Mouse (Mus musculus) forebrain, embryonic 13.5 days (tissue): ENCODE results near the gene Bmi1. TPM values are rescaled to one million over a fixed set of nuclear protein-coding genes. Genes with fewer than 3 reads are reported as not detected.

ENCODE experiments used
- ATAC-seq: fragments of 200-750 bp; cut with Nextera tagmentation; 2 replicates; pipeline ENCODE4 v1.8.0; 2017
- H3K27ac ChIP-seq: fragments of 300-500 bp; sonication (generic); 2 replicates; pipeline ENCODE4 v1.5.1; 2015; ENCODE audit warnings: inconsistent platforms, mild to moderate bottlenecking, moderate library complexity
- H3K27me3 ChIP-seq: fragments of 300-500 bp; sonication (generic); 2 replicates; pipeline ENCODE4 v1.6.1; 2015; ENCODE audit warnings: mild to moderate bottlenecking, inconsistent platforms
- H3K36me3 ChIP-seq: fragments of 300-500 bp; sonication (generic); 2 replicates; pipeline ENCODE4 v1.6.1; 2015; ENCODE audit warnings: mild to moderate bottlenecking, inconsistent platforms; ENCODE audit not compliant: poor library complexity, severe bottlenecking
- H3K4me1 ChIP-seq: fragments of 300-500 bp; sonication (generic); 2 replicates; pipeline ENCODE4 v1.6.1; 2015; ENCODE audit warnings: inconsistent platforms
- H3K4me2 ChIP-seq: fragments of 300-500 bp; sonication (generic); 2 replicates; pipeline ENCODE4 v1.6.1; 2015; ENCODE audit warnings: inconsistent platforms, mild to moderate bottlenecking, moderate library complexity
- H3K4me3 ChIP-seq: fragments of 300-500 bp; sonication (generic); 2 replicates; pipeline ENCODE4 v1.5.1; 2015; ENCODE audit warnings: mild to moderate bottlenecking, inconsistent platforms
- H3K9ac ChIP-seq: fragments of 300-500 bp; sonication (generic); 2 replicates; pipeline ENCODE4 v1.6.1; 2015; ENCODE audit warnings: mild to moderate bottlenecking, inconsistent platforms
- H3K9me3 ChIP-seq: fragments of 300-500 bp; sonication (generic); replicated peaks from 2 replicates; pipeline ENCODE4 v1.6.1; 2016; ENCODE audit warnings: inconsistent platforms
- WGBS: fragments of 180-500 bp; shearing (Covaris S2); methylation state at CpG from one replicate; pipeline ENCODE4 v1.1.7; 2015; 5-methylcytosine and 5-hydroxymethylcytosine counted together
- polyA plus RNA-seq: library from polyadenylated mRNA; unstranded; fragments of >200 nt; fragmentation: Nextera tagmentation; extraction: Ambion mirVana; gene quantifications from 2 replicates; pipeline ENCODE4 v1.2.1, GENCODE M21; 2015

Bmi1 gene
- polyA plus RNA-seq, 1 experiment from 2014 or later = 35.5 TPM

DNA sequence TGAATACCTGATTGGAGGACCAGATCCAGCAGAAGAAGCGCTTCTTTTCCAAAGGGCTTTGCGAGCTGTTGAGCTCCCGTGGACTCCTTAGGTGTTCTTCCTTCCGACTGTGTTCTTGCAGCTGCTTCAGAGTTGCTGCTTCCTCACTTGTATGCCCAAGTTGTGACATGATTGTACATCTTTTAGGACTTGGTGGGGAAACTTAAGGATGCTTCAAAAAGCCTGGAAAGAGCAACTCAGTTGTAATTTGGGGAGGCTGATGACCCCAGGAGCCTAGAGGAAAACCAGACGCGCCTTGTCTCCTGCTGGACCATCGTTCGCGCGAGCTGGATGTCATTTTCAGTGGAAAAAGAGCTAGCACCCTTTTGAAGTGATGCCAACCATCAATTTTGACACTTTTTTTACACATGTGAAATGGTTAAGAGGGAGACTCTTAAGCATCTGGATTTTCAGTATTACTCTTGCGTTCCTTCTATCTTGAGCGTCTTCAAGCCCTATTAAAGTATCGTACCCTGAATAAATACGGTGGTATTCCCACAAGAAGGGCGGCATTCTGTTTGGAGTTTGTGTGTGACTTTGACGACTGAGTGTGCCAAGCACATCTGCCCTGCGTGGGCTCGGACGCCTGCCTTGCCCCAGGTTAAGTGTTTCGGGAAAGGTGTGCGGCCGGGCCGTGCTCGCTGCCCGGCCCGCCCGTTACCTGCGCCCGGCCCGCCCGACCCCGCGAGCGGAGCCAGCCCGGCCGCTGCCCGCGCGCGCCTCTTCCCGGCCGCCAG is 949 bp upstream of the Bmi1 start:
- Histone ChIP-seq H3K27me3 (peaks cover 44% of the 10 kb centered on the region), H3K9me3 (no peaks in the 10 kb centered on the region), H3K4me2 (peak overlapping the region; percentile 84), H3K36me3 (no peaks in the 10 kb centered on the region), H3K9ac (peak overlapping the region; percentile 95), H3K4me3 (peak overlapping the region; percentile 85), H3K4me1 (peaks cover 43% of the 10 kb centered on the region), H3K27ac (peak overlapping the region; percentile 96)
- ATAC-seq = no peak
- WGBS = 12% methylated on average over 24 of the region's 42 CpGs

DNA sequence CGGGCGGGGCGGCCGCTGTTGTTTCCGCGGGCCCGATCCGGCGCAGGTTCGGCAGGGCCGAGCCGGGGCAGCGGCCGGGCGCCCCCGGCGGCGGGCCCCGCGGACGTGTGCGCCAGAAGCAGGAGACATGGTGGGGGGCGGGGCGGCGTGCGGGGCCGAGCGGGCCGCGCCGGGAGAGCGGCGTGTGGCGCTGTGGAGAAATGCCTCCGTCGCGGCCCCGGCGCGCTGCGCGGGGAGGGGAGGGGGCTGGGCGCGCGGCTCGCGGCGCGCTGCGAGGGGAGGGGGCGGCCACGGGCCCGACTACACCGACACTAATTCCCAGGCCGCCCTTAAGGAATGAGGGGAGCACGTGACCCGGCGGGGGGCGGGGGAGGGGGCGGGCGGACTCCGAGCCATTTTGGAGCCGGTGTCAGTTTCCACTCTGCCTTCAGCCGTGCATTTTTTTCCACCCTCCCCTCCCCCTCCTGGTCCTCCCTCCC is 322 bp upstream of the Bmi1 start:
- ATAC-seq = peak; percentile 84
- peaks cover 46% of the 10 kb centered on the region for H3K4me1 ChIP-seq
- 0% methylated on average over 16 of the region's 64 CpGs for WGBS
- H3K4me3 ChIP-seq = peak overlapping the region; percentile 85
- H3K36me3 ChIP-seq = no peaks in the 10 kb centered on the region
- H3K27ac ChIP-seq = peak overlapping the region; percentile 96
- no peaks in the 10 kb centered on the region for H3K9me3 ChIP-seq
- peaks cover 49% of the 10 kb centered on the region for H3K27me3 ChIP-seq
- peak overlapping the region; percentile 84 for H3K4me2 ChIP-seq
- peak overlapping the region; percentile 95 for H3K9ac ChIP-seq

DNA sequence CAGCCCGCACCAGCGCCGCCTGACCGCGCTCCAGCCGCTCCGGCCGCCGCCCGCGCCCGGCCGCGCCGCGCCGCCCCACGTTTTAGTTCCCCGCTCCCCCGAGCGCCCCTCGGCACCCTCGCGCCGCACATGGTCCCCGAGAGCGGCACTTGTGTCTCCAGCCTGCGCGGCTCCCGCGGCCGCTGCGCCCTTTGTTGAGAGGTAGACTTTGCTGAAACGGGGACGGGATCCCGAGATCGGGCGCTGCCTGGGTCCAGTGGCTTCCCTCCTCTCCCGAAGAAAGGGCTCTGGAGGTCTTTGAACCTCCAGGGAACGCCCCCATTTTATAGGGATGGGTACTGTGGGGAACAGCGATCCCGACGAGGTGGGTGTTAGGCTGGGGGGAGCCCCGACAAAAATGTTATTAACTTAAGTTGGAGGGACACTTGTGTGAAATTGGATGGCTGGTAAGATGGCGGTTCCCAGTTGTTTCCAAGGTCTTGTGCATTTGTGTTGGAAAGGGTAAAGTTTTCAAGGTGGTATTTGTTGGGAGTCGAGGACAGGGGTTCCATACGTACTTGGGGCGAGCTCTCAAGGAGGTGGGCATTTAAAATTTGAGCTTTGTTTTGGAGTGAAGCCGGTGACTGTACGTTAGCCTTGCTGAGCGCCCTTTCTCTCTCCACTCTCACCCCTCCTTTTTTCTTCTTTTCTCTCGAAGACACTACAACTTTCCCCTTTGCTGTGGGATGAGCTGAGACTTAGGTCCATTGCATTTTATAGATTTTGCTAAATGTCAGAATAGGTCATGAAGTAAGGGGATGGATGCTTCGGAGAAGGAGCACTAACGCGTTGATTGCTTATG is 1.0 kb downstream of the Bmi1 start:
- WGBS = under 1% methylated on average over 38 of the region's 55 CpGs
- ATAC-seq = peak; percentile 0; the same call in 1 of the 2 replicates
- peak overlapping the region; percentile 85 for H3K4me3 ChIP-seq
- H3K27me3 ChIP-seq = peaks cover 59% of the 10 kb centered on the region
- no peak overlapping the region for H3K27ac ChIP-seq
- peaks cover 8% of the 10 kb centered on the region for H3K36me3 ChIP-seq
- H3K4me2 ChIP-seq = peak overlapping the region; percentile 84
- no peaks in the 10 kb centered on the region for H3K9me3 ChIP-seq
- H3K9ac ChIP-seq = peak overlapping the region; percentile 95
- peaks cover 43% of the 10 kb centered on the region for H3K4me1 ChIP-seq

DNA sequence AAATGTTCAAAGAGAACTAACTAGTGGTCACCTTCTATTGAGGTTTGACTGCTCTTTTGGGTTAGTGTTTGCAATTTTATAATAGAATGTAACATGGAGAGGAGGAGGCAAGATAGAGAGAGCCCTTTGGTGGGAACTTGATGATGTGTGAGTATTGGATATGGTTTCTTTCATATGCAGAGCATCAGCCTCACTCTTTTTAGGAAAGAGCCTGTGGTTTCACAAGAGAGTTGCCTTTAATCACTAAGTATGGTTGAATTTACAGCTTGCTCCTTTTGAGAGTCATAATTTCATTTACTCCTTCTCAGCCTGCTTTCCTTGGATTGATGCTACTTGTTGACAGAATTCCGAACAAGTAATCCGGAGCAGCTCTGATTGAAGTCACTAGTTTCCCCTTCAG is 2.9 kb downstream of the Bmi1 start:
- H3K27ac ChIP-seq = no peak overlapping the region
- ATAC-seq = no peak
- H3K4me1 ChIP-seq = peaks cover 33% of the 10 kb centered on the region
- peaks cover 62% of the 10 kb centered on the region for H3K27me3 ChIP-seq
- WGBS = 46% methylated on average over 2 of the region's 2 CpGs
- no peak overlapping the region for H3K4me3 ChIP-seq
- H3K9me3 ChIP-seq = no peaks in the 10 kb centered on the region
- H3K4me2 ChIP-seq = no peak overlapping the region
- H3K9ac ChIP-seq = no peak overlapping the region
- peaks cover 18% of the 10 kb centered on the region for H3K36me3 ChIP-seq

DNA sequence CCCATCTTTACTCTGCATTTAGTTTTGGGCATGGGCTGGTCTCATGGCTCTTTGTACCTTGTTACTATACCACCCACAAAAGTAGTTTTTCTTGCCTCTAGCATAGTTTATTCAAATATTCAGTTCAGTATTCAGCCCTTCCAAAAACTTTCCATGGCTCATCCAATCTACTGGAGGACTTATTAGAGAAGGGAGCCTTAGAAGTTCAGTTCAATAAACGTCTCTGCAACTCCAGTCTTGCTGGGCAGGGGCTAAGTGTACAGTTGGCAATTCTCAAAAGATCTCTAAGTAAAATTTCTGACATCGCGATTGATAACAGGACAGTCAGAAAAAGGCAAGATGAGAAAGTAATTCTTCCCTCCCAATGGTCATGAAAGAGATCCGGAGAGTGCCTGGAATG is 3.7 kb downstream of the Bmi1 start:
- WGBS = 2% methylated on average over 4 of the region's 4 CpGs
- Histone ChIP-seq H3K9me3 (no peaks in the 10 kb centered on the region), H3K4me1 (peaks cover 33% of the 10 kb centered on the region), H3K4me2 (peak overlapping the region; percentile 66), H3K27ac (no peak overlapping the region), H3K36me3 (peaks cover 18% of the 10 kb centered on the region), H3K4me3 (peak overlapping the region; percentile 39), H3K27me3 (peaks cover 58% of the 10 kb centered on the region), H3K9ac (peak overlapping the region; percentile 50; the same call in 1 of the 2 replicates)
- no peak for ATAC-seq

DNA sequence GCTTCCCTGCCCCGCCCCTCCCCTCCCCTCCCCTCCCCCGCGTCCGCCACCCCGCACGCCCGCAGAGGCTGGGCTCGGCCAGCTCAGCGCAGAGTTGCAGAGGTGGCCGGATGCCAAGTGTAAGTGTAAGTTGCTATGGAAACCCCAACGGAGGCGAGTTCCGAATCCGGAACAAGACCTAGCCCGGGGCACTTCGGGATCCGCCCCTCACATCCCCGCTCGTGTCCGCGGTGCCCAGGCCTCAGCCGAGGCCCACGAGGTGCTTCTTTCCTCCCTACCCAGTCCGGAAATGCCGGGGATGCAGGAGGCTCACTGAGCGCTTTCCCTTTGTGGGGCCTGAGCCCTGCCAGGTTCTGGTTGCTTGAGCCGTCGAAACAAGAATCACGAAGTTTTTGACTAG is 4.1 kb downstream of the Bmi1 start:
- Histone ChIP-seq H3K9ac (peak overlapping the region; percentile 50), H3K36me3 (peaks cover 18% of the 10 kb centered on the region), H3K4me1 (peaks cover 28% of the 10 kb centered on the region), H3K4me2 (peak overlapping the region; percentile 66), H3K27ac (no peak overlapping the region), H3K27me3 (peaks cover 58% of the 10 kb centered on the region), H3K4me3 (peak overlapping the region; percentile 39), H3K9me3 (no peaks in the 10 kb centered on the region)
- WGBS = under 1% methylated on average over 25 of the region's 29 CpGs
- ATAC-seq = no peak

DNA sequence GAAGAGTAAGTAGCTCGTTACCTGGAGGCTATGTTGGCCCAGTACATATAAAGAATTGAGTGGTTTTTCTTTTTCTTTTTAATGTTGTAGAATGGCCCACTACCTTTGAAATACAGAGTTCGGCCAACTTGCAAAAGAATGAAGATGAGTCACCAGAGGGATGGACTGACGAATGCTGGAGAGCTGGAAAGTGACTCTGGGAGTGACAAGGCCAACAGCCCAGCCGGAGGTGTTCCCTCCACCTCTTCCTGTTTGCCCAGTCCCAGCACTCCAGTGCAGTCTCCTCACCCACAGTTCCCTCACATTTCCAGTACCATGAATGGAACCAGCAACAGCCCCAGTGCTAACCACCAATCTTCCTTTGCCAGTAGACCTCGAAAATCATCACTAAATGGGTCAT is 7.2 kb downstream of the Bmi1 start:
- Histone ChIP-seq H3K9ac (no peak overlapping the region), H3K4me1 (peaks cover 25% of the 10 kb centered on the region), H3K4me2 (no peak overlapping the region), H3K36me3 (peaks cover 18% of the 10 kb centered on the region), H3K4me3 (no peak overlapping the region), H3K9me3 (no peaks in the 10 kb centered on the region), H3K27ac (no peak overlapping the region), H3K27me3 (peaks cover 78% of the 10 kb centered on the region)
- WGBS = 56% methylated on average over 5 of the region's 5 CpGs
- ATAC-seq = no peak

DNA sequence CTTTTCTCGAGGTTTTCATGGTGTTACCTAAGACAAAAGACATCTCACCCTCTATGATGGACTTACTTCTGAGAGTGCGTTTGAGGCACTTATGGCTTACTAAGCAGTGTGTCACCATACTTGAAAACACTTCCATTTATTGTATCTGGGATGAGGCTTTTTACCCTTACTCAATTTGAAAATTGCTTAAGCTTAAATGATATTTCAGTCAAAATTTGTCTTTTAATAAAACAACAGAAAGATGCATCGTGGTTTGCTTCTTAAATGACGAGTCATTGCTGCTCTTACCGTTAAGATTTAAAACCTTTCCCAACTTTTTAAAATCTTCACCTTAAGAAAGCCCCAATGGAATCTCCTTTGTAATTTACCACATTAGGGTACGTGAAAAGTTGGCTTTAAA is 9.6 kb downstream of the Bmi1 start:
- Histone ChIP-seq H3K4me2 (no peak overlapping the region), H3K36me3 (peaks cover 18% of the 10 kb centered on the region), H3K9me3 (no peaks in the 10 kb centered on the region), H3K4me1 (peaks cover 21% of the 10 kb centered on the region), H3K27me3 (peaks cover 75% of the 10 kb centered on the region), H3K9ac (no peak overlapping the region), H3K4me3 (no peak overlapping the region), H3K27ac (no peak overlapping the region)
- no peak for ATAC-seq
- WGBS = 36% methylated on average over 6 of the region's 6 CpGs

DNA sequence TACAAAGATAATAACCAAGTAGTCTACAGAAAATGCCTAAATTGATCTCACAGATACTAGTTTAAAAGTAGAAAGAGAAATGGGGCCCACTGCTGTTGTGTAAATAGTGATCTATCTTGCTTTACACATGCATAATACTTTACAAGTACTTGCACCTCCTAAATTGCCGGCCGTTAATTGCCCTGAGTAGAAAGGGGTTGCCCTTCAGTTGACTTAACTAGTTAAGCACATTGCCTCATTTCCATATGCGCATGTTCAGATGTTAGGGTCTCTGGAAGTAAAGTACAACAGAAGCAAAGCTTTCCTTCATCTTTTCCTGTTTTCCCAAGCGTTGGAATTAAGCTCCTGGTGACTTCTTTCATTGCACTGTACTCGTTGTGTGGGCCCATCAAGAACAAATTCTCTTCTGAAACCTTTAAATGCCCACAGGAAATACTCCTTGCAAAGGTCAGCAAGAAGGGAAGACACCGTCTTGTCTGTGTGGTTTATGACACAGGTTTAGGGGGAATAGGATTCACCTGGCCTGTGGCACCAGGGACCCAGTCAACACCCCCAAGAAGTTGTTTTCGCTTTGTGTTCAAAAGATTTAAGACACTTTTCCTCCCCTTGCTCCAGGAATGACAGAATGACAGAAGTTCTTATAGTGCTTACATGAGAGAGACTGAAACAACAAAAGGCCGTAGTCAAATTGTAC is 10.2 kb downstream of the Bmi1 start:
- 16% methylated on average over 8 of the region's 8 CpGs for WGBS

DNA sequence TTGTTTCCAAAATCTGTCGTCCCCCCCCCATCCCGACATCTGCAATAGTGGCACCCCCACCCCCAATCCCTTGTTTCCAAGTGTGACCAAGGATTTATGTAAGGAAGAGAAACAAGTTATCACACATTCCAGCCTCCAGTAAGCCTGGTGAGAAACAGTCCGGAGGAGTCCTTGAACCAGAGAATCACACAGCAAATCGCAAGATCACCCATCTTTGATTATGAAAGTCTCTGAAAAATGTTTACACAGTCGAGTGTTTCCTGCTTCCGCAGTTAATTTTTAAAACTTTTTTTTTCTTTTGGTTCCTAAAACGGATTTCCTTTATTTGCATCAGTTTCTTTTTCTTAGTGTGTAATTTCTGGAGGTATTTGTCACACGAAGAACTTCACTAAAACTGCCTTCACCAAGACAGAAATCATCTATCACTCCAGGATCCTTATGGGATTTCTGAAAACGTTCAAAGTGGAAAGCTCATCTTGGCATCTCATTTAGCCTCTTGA is 10.9 kb downstream of the Bmi1 start:
- H3K4me1 ChIP-seq = peaks cover 21% of the 10 kb centered on the region
- H3K27ac ChIP-seq = no peak overlapping the region
- H3K4me2 ChIP-seq = no peak overlapping the region
- peaks cover 75% of the 10 kb centered on the region for H3K27me3 ChIP-seq
- 6% methylated on average over 9 of the region's 9 CpGs for WGBS
- peaks cover 12% of the 10 kb centered on the region for H3K36me3 ChIP-seq
- H3K9ac ChIP-seq = no peak overlapping the region
- no peaks in the 10 kb centered on the region for H3K9me3 ChIP-seq
- no peak for ATAC-seq
- no peak overlapping the region for H3K4me3 ChIP-seq

More for the DNA sequence above, 10.2 kb downstream of the Bmi1 start:
- H3K36me3 ChIP-seq = peaks cover 18% of the 10 kb centered on the region
- ATAC-seq = no peak
- no peak overlapping the region for H3K9ac ChIP-seq
- no peak overlapping the region for H3K4me3 ChIP-seq
- no peaks in the 10 kb centered on the region for H3K9me3 ChIP-seq
- H3K27ac ChIP-seq = no peak overlapping the region
- peaks cover 21% of the 10 kb centered on the region for H3K4me1 ChIP-seq
- peaks cover 74% of the 10 kb centered on the region for H3K27me3 ChIP-seq
- H3K4me2 ChIP-seq = no peak overlapping the region

DNA sequence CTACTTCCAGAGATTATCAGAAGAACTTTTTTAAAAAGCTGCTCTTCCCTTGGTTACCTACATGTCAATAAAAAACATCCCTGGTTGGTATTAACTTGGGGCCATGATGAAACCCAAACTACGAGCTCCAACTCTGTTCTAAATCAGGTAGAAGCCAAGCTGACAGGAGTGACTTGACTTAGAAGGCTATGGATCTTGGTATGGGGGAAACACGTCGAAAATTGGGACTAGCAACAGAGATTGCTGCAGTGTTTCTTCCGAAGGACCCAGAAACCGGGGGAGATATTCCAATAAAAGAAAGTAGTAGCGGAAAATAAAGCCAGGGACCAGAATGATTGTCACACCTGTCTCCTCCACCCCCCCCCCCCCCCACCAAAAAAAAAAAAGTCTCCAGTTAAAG is 11.5 kb downstream of the Bmi1 start:
- Histone ChIP-seq H3K4me1 (peaks cover 21% of the 10 kb centered on the region), H3K27ac (no peak overlapping the region), H3K36me3 (peaks cover 8% of the 10 kb centered on the region), H3K9me3 (no peaks in the 10 kb centered on the region), H3K4me3 (peak overlapping the region; percentile 48), H3K9ac (no peak overlapping the region), H3K4me2 (peak overlapping the region; percentile 77), H3K27me3 (peaks cover 76% of the 10 kb centered on the region)
- no peak for ATAC-seq
- WGBS = 6% methylated on average over 6 of the region's 6 CpGs
